Mouse (Mus musculus) v-Abl transformed pro-B cells (cell line): ENCODE measurements at regions not wholly inside any gene's neighbourhood (a gene's known extent, or its start where the extent isn't known, plus 50 kb on each side); places are given as distances from the start of the nearest gene placed in this dataset.

Experiments
- in situ Hi-C, 2 experiments: fragments of 400-800 bp; cut with MboI; formaldehyde crosslinking; loops; one replicate each; pipeline ENCODE4 v1.15.1; 2025; ENCODE audit not compliant: unreplicated experiment in 2 of 2

GRCm38 (mm10) chr2:74974595-74975325 lies 149.2 kb downstream of the Mtx2 start:
- in situ Hi-C loops, result no loop called here

GRCm38 (mm10) chr2:74977348-74977747 lies 151.7 kb downstream of the Mtx2 start:
- in situ Hi-C loops, result no loop called here

- in situ Hi-C loops, result no loop called here
Measured at GRCm38 (mm10) chr2:74977828-74978227, 152.2 kb downstream of the Mtx2 start.

GRCm38 (mm10) chr2:74981856-74982255 lies 156.3 kb downstream of the Mtx2 start:
- in situ Hi-C loops, result no loop called here

- in situ Hi-C loops, result no loop called here
Measured at GRCm38 (mm10) chr2:74993802-74994201, 168.2 kb downstream of the Mtx2 start.

- in situ Hi-C loops, result no loop called here
Measured at GRCm38 (mm10) chr2:74994998-74995397, 169.4 kb downstream of the Mtx2 start.

GRCm38 (mm10) chr2:74997736-74998135 lies 172.1 kb downstream of the Mtx2 start:
- in situ Hi-C loops, result no loop called here

- in situ Hi-C loops, result no loop called here
Measured at GRCm38 (mm10) chr2:75000368-75000796, 174.8 kb downstream of the Mtx2 start.

GRCm38 (mm10) chr2:75002562-75002961 lies 177.0 kb downstream of the Mtx2 start:
- in situ Hi-C loops, result no loop called here

GRCm38 (mm10) chr2:75008116-75008515 lies 182.5 kb downstream of the Mtx2 start:
- in situ Hi-C loops, result no loop called here

- in situ Hi-C loops, result no loop called here
Measured at GRCm38 (mm10) chr2:75010647-75011046, 185.0 kb downstream of the Mtx2 start.

- in situ Hi-C loops, result no loop called here
Measured at GRCm38 (mm10) chr2:75012046-75012445, 186.4 kb downstream of the Mtx2 start.

- in situ Hi-C loops, result no loop called here
Measured at GRCm38 (mm10) chr2:75014994-75015728, 189.6 kb downstream of the Mtx2 start.

- in situ Hi-C loops, result no loop called here
Measured at GRCm38 (mm10) chr2:75019459-75019858, 193.9 kb downstream of the Mtx2 start.

- in situ Hi-C loops, result no loop called here
Measured at GRCm38 (mm10) chr2:75021639-75022038, 196.0 kb downstream of the Mtx2 start.

GRCm38 (mm10) chr2:75028151-75028550 lies 202.5 kb downstream of the Mtx2 start:
- in situ Hi-C loops, result no loop called here

GRCm38 (mm10) chr2:75029089-75029693 lies 203.6 kb downstream of the Mtx2 start:
- in situ Hi-C loops, result no loop called here

- in situ Hi-C loops, result no loop called here
Measured at GRCm38 (mm10) chr2:75034708-75035107, 209.1 kb downstream of the Mtx2 start.

GRCm38 (mm10) chr2:75039066-75039465 lies 213.5 kb downstream of the Mtx2 start:
- in situ Hi-C loops, result no loop called here

- in situ Hi-C loops, result no loop called here
Measured at GRCm38 (mm10) chr2:75046892-75047291, 221.3 kb downstream of the Mtx2 start.

- in situ Hi-C loops, result no loop called here
Measured at GRCm38 (mm10) chr2:75048071-75048470, 222.5 kb downstream of the Mtx2 start.
